Mouse (Mus musculus): ENCODE measurements around the gene H2-DMb2. TPM values are rescaled to one million over a fixed set of nuclear protein-coding genes. Genes with fewer than 3 reads are reported as not detected.

The H2-DMb2 gene
- total and polyA plus RNA-seq, 2 experiments from 2014 or later, result 0.38 TPM; not detected in 1

GRCm38 (mm10) chr17:34107109-34107867, 35.8 kb upstream of the H2-DMb2 start:
- no peak for ATAC-seq (ENCODE audit: insufficient read depth, low read depth)
- no peaks in the 10 kb centered on the region for H3K4me1 ChIP-seq (ENCODE audit: control insufficient read depth, insufficient read depth)
- H3K9me3 ChIP-seq (replicated peaks; ENCODE audit: control insufficient read depth, low read length), result peaks cover 5% of the 10 kb centered on the region; the same call in 1 of the 2 replicates
- H3K27me3 ChIP-seq (ENCODE audit: control insufficient read depth, insufficient read depth, low read length), result no peaks in the 10 kb centered on the region
- no peak for DNase-seq (ENCODE audit: low spot score)
- peaks cover 28% of the 10 kb centered on the region for H3K36me3 ChIP-seq (replicated peaks; ENCODE audit: control insufficient read depth, insufficient read depth, low read length)
- no peak overlapping the region for H3K4me2 ChIP-seq (ENCODE audit: low read depth, low read length)
- no peak overlapping the region for H3K27ac ChIP-seq (ENCODE audit: low read depth)
- no peak overlapping the region for H3K4me3 ChIP-seq (ENCODE audit: low read depth, low read length)
- TF ChIP-seq EP300 (IDR thresholded peaks at IDR 0.05; ENCODE audit: low read depth) (no peak), CTCF (IDR thresholded peaks at IDR 0.05; ENCODE audit: low read depth) (no peak)
- 80% methylated on average over 7 of the region's 7 CpGs for WGBS
- H3K9ac ChIP-seq (replicated peaks; ENCODE audit: low read depth, low read length), result no peak overlapping the region

- no peak for ATAC-seq (ENCODE audit: insufficient read depth, low read depth)
- WGBS, result 83% methylated on average over 5 of the region's 6 CpGs
- Histone ChIP-seq H3K9me3 (replicated peaks; ENCODE audit: control insufficient read depth, low read length) (peaks cover 5% of the 10 kb centered on the region; the same call in 1 of the 2 replicates), H3K4me1 (ENCODE audit: control insufficient read depth, insufficient read depth) (no peaks in the 10 kb centered on the region), H3K9ac (replicated peaks; ENCODE audit: low read depth, low read length) (no peak overlapping the region), H3K27ac (ENCODE audit: low read depth) (no peak overlapping the region), H3K4me2 (ENCODE audit: low read depth, low read length) (no peak overlapping the region), H3K4me3 (ENCODE audit: low read depth, low read length) (no peak overlapping the region), H3K36me3 (replicated peaks; ENCODE audit: control insufficient read depth, insufficient read depth, low read length) (peaks cover 40% of the 10 kb centered on the region), H3K27me3 (ENCODE audit: control insufficient read depth, insufficient read depth, low read length) (no peaks in the 10 kb centered on the region)
- TF ChIP-seq CTCF (IDR thresholded peaks at IDR 0.05; ENCODE audit: low read depth) (no peak), EP300 (IDR thresholded peaks at IDR 0.05; ENCODE audit: low read depth) (no peak)
- no peak for DNase-seq (ENCODE audit: low spot score)
Observed at GRCm38 (mm10) chr17:34108460-34108859, 34.6 kb upstream of the H2-DMb2 start.

GRCm38 (mm10) chr17:34109038-34109805, 33.9 kb upstream of the H2-DMb2 start:
- no peak for ATAC-seq (ENCODE audit: insufficient read depth, low read depth)
- H3K27ac ChIP-seq (ENCODE audit: low read depth), result 0 out of 2 replicates have a peak overlapping the region, but pooled peaks have one; percentile 34
- no peak for DNase-seq (ENCODE audit: low spot score)

GRCm38 (mm10) chr17:34109806-34110195, 33.3 kb upstream of the H2-DMb2 start:
- Histone ChIP-seq H3K4me3 (ENCODE audit: low read depth, low read length) (no peak overlapping the region), H3K36me3 (replicated peaks; ENCODE audit: control insufficient read depth, insufficient read depth, low read length) (peaks cover 53% of the 10 kb centered on the region), H3K27ac (ENCODE audit: low read depth) (peak overlapping the region; percentile 34; the same call in 1 of the 2 replicates), H3K4me2 (ENCODE audit: low read depth, low read length) (no peak overlapping the region), H3K27me3 (ENCODE audit: control insufficient read depth, insufficient read depth, low read length) (no peaks in the 10 kb centered on the region), H3K4me1 (ENCODE audit: control insufficient read depth, insufficient read depth) (no peaks in the 10 kb centered on the region), H3K9ac (replicated peaks; ENCODE audit: low read depth, low read length) (no peak overlapping the region), H3K9me3 (replicated peaks; ENCODE audit: control insufficient read depth, low read length) (peaks cover 5% of the 10 kb centered on the region; the same call in 1 of the 2 replicates)
- ATAC-seq (ENCODE audit: insufficient read depth, low read depth) (peak; percentile 28; the same call in 1 of the 2 replicates), DNase-seq (ENCODE audit: low spot score) (no peak)
- WGBS, result 72% methylated on average over 3 of the region's 3 CpGs
- TF ChIP-seq EP300 (IDR thresholded peaks at IDR 0.05; ENCODE audit: low read depth) (no peak), CTCF (IDR thresholded peaks at IDR 0.05; ENCODE audit: low read depth) (no peak)

More at GRCm38 (mm10) chr17:34109038-34109805, 33.9 kb upstream of the H2-DMb2 start:
- Histone ChIP-seq H3K36me3 (replicated peaks; ENCODE audit: control insufficient read depth, insufficient read depth, low read length) (peaks cover 48% of the 10 kb centered on the region), H3K4me3 (ENCODE audit: low read depth, low read length) (no peak overlapping the region), H3K27me3 (ENCODE audit: control insufficient read depth, insufficient read depth, low read length) (no peaks in the 10 kb centered on the region), H3K9ac (replicated peaks; ENCODE audit: low read depth, low read length) (no peak overlapping the region), H3K4me1 (ENCODE audit: control insufficient read depth, insufficient read depth) (no peaks in the 10 kb centered on the region), H3K4me2 (ENCODE audit: low read depth, low read length) (no peak overlapping the region), H3K9me3 (replicated peaks; ENCODE audit: control insufficient read depth, low read length) (peaks cover 5% of the 10 kb centered on the region; the same call in 1 of the 2 replicates)
- TF ChIP-seq EP300 (IDR thresholded peaks at IDR 0.05; ENCODE audit: low read depth) (no peak), CTCF (IDR thresholded peaks at IDR 0.05; ENCODE audit: low read depth) (peak; percentile 19; the same call in 1 of the 2 replicates)
- whole genome bisulfite sequencing, result 75% methylated on average over 14 of the region's 14 CpGs

GRCm38 (mm10) chr17:34110309-34110708, 32.8 kb upstream of the H2-DMb2 start:
- 56% methylated on average over 8 of the region's 8 CpGs for WGBS
- Histone ChIP-seq H3K4me2 (ENCODE audit: low read depth, low read length) (no peak overlapping the region), H3K4me1 (ENCODE audit: control insufficient read depth, insufficient read depth) (no peaks in the 10 kb centered on the region), H3K4me3 (ENCODE audit: low read depth, low read length) (no peak overlapping the region), H3K36me3 (replicated peaks; ENCODE audit: control insufficient read depth, insufficient read depth, low read length) (peaks cover 58% of the 10 kb centered on the region), H3K27me3 (ENCODE audit: control insufficient read depth, insufficient read depth, low read length) (no peaks in the 10 kb centered on the region), H3K9me3 (replicated peaks; ENCODE audit: control insufficient read depth, low read length) (peaks cover 2% of the 10 kb centered on the region; the same call in 1 of the 2 replicates), H3K9ac (replicated peaks; ENCODE audit: low read depth, low read length) (no peak overlapping the region), H3K27ac (ENCODE audit: low read depth) (peak overlapping the region; percentile 34)
- TF ChIP-seq CTCF (IDR thresholded peaks at IDR 0.05; ENCODE audit: low read depth) (no peak), EP300 (IDR thresholded peaks at IDR 0.05; ENCODE audit: low read depth) (no peak)
- DNase-seq (ENCODE audit: low spot score), result no peak
- no peak for ATAC-seq (ENCODE audit: insufficient read depth, low read depth)

All from heart, postnatal 0 days (tissue).